Mouse (Mus musculus) kidney, embryonic 14.5 days (tissue): Measurements from ENCODE around the gene Vmn1r226. TPM values are rescaled to one million over a fixed set of nuclear protein-coding genes. Genes with fewer than 3 reads are reported as not detected.

ENCODE experiments used
- ATAC-seq: fragments of 200-750 bp; cut with Nextera tagmentation; 2 replicates; pipeline ENCODE4 v1.8.0; 2017; ENCODE audit warnings: moderate number of reproducible peaks, mild to moderate bottlenecking, moderate TSS enrichment, moderate library complexity; ENCODE audit not compliant: low FRiP score, low TSS enrichment
- H3K27ac ChIP-seq: fragments of 300-500 bp; sonication (generic); 2 replicates; pipeline ENCODE4 v1.5.1; 2014; ENCODE audit warnings: low read depth, mild to moderate bottlenecking, low read length, moderate library complexity, mixed read lengths
- H3K27me3 ChIP-seq: fragments of 300-500 bp; sonication (generic); 2 replicates; pipeline ENCODE4 v1.6.1; 2014; ENCODE audit warnings: mild to moderate bottlenecking, low read length; ENCODE audit not compliant: control insufficient read depth, insufficient read depth
- H3K36me3 ChIP-seq: fragments of 300-500 bp; sonication (generic); 2 replicates; pipeline ENCODE4 v1.6.1; 2014; ENCODE audit warnings: low read length, mixed read lengths; ENCODE audit not compliant: control insufficient read depth, insufficient read depth
- H3K4me1 ChIP-seq: fragments of 300-500 bp; sonication (generic); 2 replicates; pipeline ENCODE4 v1.6.1; 2014; ENCODE audit warnings: low read length, mixed read lengths; ENCODE audit not compliant: control insufficient read depth, insufficient read depth
- H3K4me2 ChIP-seq: fragments of 300-500 bp; sonication (generic); replicated peaks from 2 replicates; pipeline ENCODE4 v1.6.1; 2014; ENCODE audit warnings: low read depth, mild to moderate bottlenecking, low read length
- H3K4me3 ChIP-seq: fragments of 300-500 bp; sonication (generic); 2 replicates; pipeline ENCODE4 v1.5.1; 2014; ENCODE audit warnings: mild to moderate bottlenecking, low read length
- H3K9ac ChIP-seq: fragments of 300-500 bp; sonication (generic); 2 replicates; pipeline ENCODE4 v1.6.1; 2014; ENCODE audit warnings: low read depth, mild to moderate bottlenecking, low read length, moderate library complexity
- H3K9me3 ChIP-seq: fragments of 300-500 bp; sonication (generic); 2 replicates; pipeline ENCODE4 v1.6.1; 2016; ENCODE audit warnings: low read length; ENCODE audit not compliant: control insufficient read depth
- WGBS: fragments of 180-500 bp; shearing (Covaris S2); extraction: QIAGEN DNeasy Blood & Tissue Kit; methylation state at CpG from one replicate; pipeline ENCODE4 v1.1.7; 2014; 5-methylcytosine and 5-hydroxymethylcytosine counted together
- polyA plus RNA-seq: library from polyadenylated mRNA; unstranded; fragments of >200 nt; fragmentation: Nextera tagmentation; extraction: Ambion mirVana; gene quantifications from 2 replicates; pipeline ENCODE4 v1.2.1, GENCODE M21; 2014

Gene Vmn1r226
- polyA plus RNA-seq: not detected in 2 replicates

- no peak within 1 kb of the TSS for H3K27ac ChIP-seq
- H3K9me3 ChIP-seq: no peaks in the 10 kb centered on the region
- H3K27me3 ChIP-seq: no peaks in the 10 kb centered on the region
- no peaks in the 10 kb centered on the region for H3K36me3 ChIP-seq
- no peaks in the 10 kb centered on the region for H3K4me1 ChIP-seq
- ATAC-seq: no peak
- H3K9ac ChIP-seq: no peak within 1 kb of the TSS
- H3K4me2 ChIP-seq: no peak within 1 kb of the TSS
- H3K4me3 ChIP-seq: no peak within 1 kb of the TSS
Measured at GRCm38 (mm10) chr17:20682543-20682942, at the start of gene Vmn1r226. Gene Vmn1r226, plus strand, starts transcription at chr17:20682843.

GRCm38 (mm10) chr17:20729543-20729942 lies 46.9 kb downstream of the Vmn1r226 start, which contains the start of gene Vmn1r227:
Gene Vmn1r227, plus strand, starts transcription at chr17:20729843.
- H3K9me3 ChIP-seq: 0 out of 2 replicates have a peak, but pooled peaks cover 3% of the 10 kb centered on the region
- H3K4me3 ChIP-seq: no peak within 1 kb of the TSS
- H3K9ac ChIP-seq: no peak within 1 kb of the TSS
- H3K27ac ChIP-seq: no peak within 1 kb of the TSS
- H3K27me3 ChIP-seq: no peaks in the 10 kb centered on the region
- 38% methylated on average over 1 of the region's 1 CpGs for WGBS
- ATAC-seq: no peak
- H3K4me1 ChIP-seq: no peaks in the 10 kb centered on the region
- H3K4me2 ChIP-seq: no peak within 1 kb of the TSS
- H3K36me3 ChIP-seq: no peaks in the 10 kb centered on the region

Other genes starting within 250 kb of the Vmn1r226 start
- gene Vmn2r108, start 201.5 kb upstream of the Vmn1r226 start, polyA plus RNA-seq: not detected in 2 replicates
- not detected in 2 replicates for gene Vmn1r225, start 184.7 kb upstream of the Vmn1r226 start, polyA plus RNA-seq
- not detected in 2 replicates for gene Vmn2r109, start 118.1 kb upstream of the Vmn1r226 start, polyA plus RNA-seq
- 0.03 and 0.06 TPM in 2 replicates for gene Vmn2r110, start 86.4 kb upstream of the Vmn1r226 start, polyA plus RNA-seq
- not detected in 2 replicates for gene Fpr-rs3, start 58.0 kb upstream of the Vmn1r226 start, polyA plus RNA-seq
- gene Vmn1r227, start 47.0 kb downstream of the Vmn1r226 start, polyA plus RNA-seq: not detected in 2 replicates
- not detected in 2 replicates for gene Vmn1r228, start 103.3 kb downstream of the Vmn1r226 start, polyA plus RNA-seq
- gene Vmn1r229, start 128.7 kb downstream of the Vmn1r226 start, polyA plus RNA-seq: not detected in 2 replicates
- not detected in 2 replicates for gene Vmn1r230, start 157.6 kb downstream of the Vmn1r226 start, polyA plus RNA-seq
- gene Vmn1r231, start 222.2 kb downstream of the Vmn1r226 start, polyA plus RNA-seq: not detected in 2 replicates
- gene Vmn1r232, start 236.9 kb downstream of the Vmn1r226 start, polyA plus RNA-seq: not detected in 2 replicates